Mouse (Mus musculus): ENCODE measurements around the gene Hist3h2ba.

DNA sequence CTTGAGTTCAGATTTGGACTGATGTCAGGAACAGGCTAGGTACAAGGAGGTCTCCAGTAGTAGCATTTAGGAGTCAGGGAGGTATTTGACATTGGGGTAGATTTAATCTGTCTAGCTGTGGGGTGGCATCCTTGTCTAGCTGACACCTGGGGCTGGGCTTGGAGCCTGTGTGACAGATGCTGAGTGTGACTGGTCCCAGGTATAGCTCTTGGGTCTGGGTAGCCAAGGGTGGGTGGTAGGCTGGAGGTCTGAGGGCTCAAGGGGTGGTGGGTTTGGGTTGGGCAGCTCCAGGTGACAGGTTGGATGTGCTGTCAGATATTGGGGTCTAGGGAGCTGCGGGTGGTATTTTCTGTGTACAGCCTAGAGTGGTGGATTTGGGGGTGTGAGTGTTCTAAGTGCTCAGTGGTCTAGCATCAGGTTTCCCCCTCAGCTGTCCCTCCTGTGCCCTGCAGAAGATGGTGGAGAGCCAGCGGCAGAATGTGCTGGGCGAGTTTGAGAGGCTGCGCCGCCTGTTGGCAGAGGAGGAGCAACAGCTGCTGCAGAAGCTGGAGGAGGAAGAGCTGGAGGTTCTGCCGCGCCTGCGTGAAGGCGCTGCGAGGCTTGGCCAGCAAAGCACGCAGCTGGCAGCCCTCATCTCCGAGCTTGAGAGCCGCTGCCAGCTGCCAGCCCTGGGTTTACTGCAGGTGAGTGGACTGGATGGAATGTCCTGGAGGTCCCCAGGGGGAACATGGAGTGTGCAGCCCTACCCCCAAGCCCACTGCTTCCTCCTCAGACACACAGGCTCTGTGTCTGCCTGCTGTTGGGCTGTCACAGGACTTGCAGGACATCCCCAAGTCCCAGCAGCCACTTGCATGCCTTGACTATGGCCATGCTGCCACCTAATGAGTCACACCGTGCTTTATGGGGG is 33.1 kb downstream of the Hist3h2ba start:
- TF ChIP-seq CTCF (IDR thresholded peaks at IDR 0.05; ENCODE audit: extremely low read depth, insufficient read depth, low read length) (peak; percentile 63), POLR2A (IDR thresholded peaks at IDR 0.05; ENCODE audit: extremely low read depth, insufficient read depth, low read length) (no peak)
